Mouse (Mus musculus): ENCODE measurements around the gene Usp28.

Usp28 gene

GRCm38 (mm10) chr9:49023956-49024355, 38.8 kb downstream of the Usp28 start:
- no peak for DNase-seq (ENCODE audit: low spot score)

- no peak for DNase-seq (ENCODE audit: low spot score)
Observed at GRCm38 (mm10) chr9:49024529-49024928, 39.4 kb downstream of the Usp28 start.

GRCm38 (mm10) chr9:49034764-49035163, 49.6 kb downstream of the Usp28 start:
- DNase-seq (ENCODE audit: low spot score), result no peak

GRCm38 (mm10) chr9:49050901-49051300, 65.7 kb downstream of the Usp28 start:
- DNase-seq (ENCODE audit: low spot score), result no peak

- peak; percentile 52 for DNase-seq (ENCODE audit: low spot score)
Observed at GRCm38 (mm10) chr9:49051349-49051748, 66.2 kb downstream of the Usp28 start.

GRCm38 (mm10) chr9:49054028-49054427, 68.9 kb downstream of the Usp28 start:
- no peak for DNase-seq (ENCODE audit: low spot score)

GRCm38 (mm10) chr9:49055333-49056205, 70.4 kb downstream of the Usp28 start, which contains the start of gene Zw10:
Gene Zw10 (plus strand): TSS chr9:49055613.
- DNase-seq (ENCODE audit: low spot score), result peak; percentile 92

GRCm38 (mm10) chr9:49076847-49077246, 91.7 kb downstream of the Usp28 start:
- DNase-seq (ENCODE audit: low spot score), result no peak

GRCm38 (mm10) chr9:49081107-49081506, 95.9 kb downstream of the Usp28 start, which contains the start of gene Tmprss5:
Gene Tmprss5 (plus strand): TSS chr9:49081260.
- DNase-seq (ENCODE audit: low spot score), result no peak

GRCm38 (mm10) chr9:49081561-49081960, 96.4 kb downstream of the Usp28 start:
- DNase-seq (ENCODE audit: low spot score), result peak; percentile 28

GRCm38 (mm10) chr9:49087317-49087716, 102.1 kb downstream of the Usp28 start:
- DNase-seq (ENCODE audit: low spot score), result no peak

Measured in c-Kit-positive CD71-positive TER-119-positive erythroid progenitor cells, embryonic 14.5 days (primary cell).